ENCODE assay signal across 11 mouse cellular contexts in genomic region chr10:90373469-90373868, GRCm38 (mm10).
DNase-seq lines count a peak whose midpoint lies in the region; ATAC-seq and TF ChIP-seq lines count a peak whose summit lies in the region.
"Had no signal": no experiment of that assay in that cellular context is flagged by ENCODE, and none has a peak within 500 bp of the region (broad histone marks: within the 10 kb centered on the region; RNA-seq: fewer than 3 reads in every experiment).

No protein-coding gene starts in this region.

- H3K4me1 ChIP-seq in hindbrain, embryonic 11.5 days (replicated peaks; ENCODE audit: control insufficient read depth, insufficient read depth, low read length) = no peaks in the 10 kb centered on the region
- no peaks in the 10 kb centered on the region for H3K4me1 ChIP-seq in hindbrain, embryonic 14.5 days (replicated peaks; ENCODE audit: control insufficient read depth, insufficient read depth, low read length)
- H3K4me1 ChIP-seq in small intestine, adult 2 months (ENCODE audit: control insufficient read depth, insufficient read depth, insufficient read length, low read length) = no peaks in the 10 kb centered on the region
- no peaks in the 10 kb centered on the region for H3K4me1 ChIP-seq in forebrain, embryonic 13.5 days
- H3K4me1 ChIP-seq: embryonic facial prominence, embryonic 15.5 days; liver, embryonic 13.5 days; stomach, embryonic 15.5 days had no signal

- TF ChIP-seq CTCF in C2C12 (IDR thresholded peaks at IDR 0.05; ENCODE audit: control insufficient read depth, insufficient read depth, insufficient read length) = no peak
- peak; percentile 41; the same call in 1 of the 2 replicates for TF ChIP-seq CTCF in small intestine, adult 2 months (IDR thresholded peaks at IDR 0.05; ENCODE audit: extremely low read depth, insufficient read length, insufficient replicate concordance, low read depth, low read length)

- peak; percentile 40 for DNase-seq in hindbrain, embryonic 11.5 days (ENCODE audit: low spot score)
- DNase-seq in hindbrain, embryonic 14.5 days (ENCODE audit: low spot score) = no peak
- peak; percentile 10 for DNase-seq in adrenal gland, adult 8-10 months
- peak; percentile 60 for DNase-seq in embryo, embryonic 10 days (ENCODE audit: low spot score)
- DNase-seq in layer of hippocampus, postnatal 14 days (ENCODE audit: low spot score in 2 of 2) = peak; percentile 14 to 27
- DNase-seq: liver, embryonic 13.5 days had no signal

- no peak overlapping the region for H3ac ChIP-seq in C2C12 (ENCODE audit: control insufficient read depth, insufficient read length, low read depth)

- ATAC-seq in hindbrain, embryonic 11.5 days (ENCODE audit: low FRiP score) = peak; percentile 7; the same call in 1 of the 2 replicates
- ATAC-seq in hindbrain, embryonic 14.5 days (ENCODE audit: low FRiP score) = no peak
- ATAC-seq in forebrain, embryonic 13.5 days = no peak

- 34% methylated on average over 4 of the region's 4 CpGs for WGBS in hindbrain, embryonic 11.5 days
- WGBS in hindbrain, embryonic 14.5 days = 32% methylated on average over 4 of the region's 4 CpGs
- 17% methylated on average over 4 of the region's 4 CpGs for WGBS in small intestine, adult 2 months
- WGBS in forebrain, embryonic 13.5 days = 34% methylated on average over 4 of the region's 4 CpGs

- H3K9me3 ChIP-seq in hindbrain, embryonic 11.5 days (ENCODE audit: control insufficient read depth, low read length) = no peaks in the 10 kb centered on the region
- no peaks in the 10 kb centered on the region for H3K9me3 ChIP-seq in hindbrain, embryonic 14.5 days (ENCODE audit: control insufficient read depth, low read length)
- H3K9me3 ChIP-seq in forebrain, embryonic 13.5 days (replicated peaks) = no peaks in the 10 kb centered on the region
- H3K9me3 ChIP-seq: embryonic facial prominence, embryonic 15.5 days; stomach, embryonic 15.5 days had no signal

- H3K79me2 ChIP-seq in C2C12 (ENCODE audit: control insufficient read depth, insufficient read depth) = no peaks in the 10 kb centered on the region

- no peaks in the 10 kb centered on the region for H3K36me3 ChIP-seq in hindbrain, embryonic 11.5 days (ENCODE audit: control insufficient read depth, insufficient read depth, low read length)
- no peaks in the 10 kb centered on the region for H3K36me3 ChIP-seq in hindbrain, embryonic 14.5 days (replicated peaks; ENCODE audit: control insufficient read depth, insufficient read depth)
- H3K36me3 ChIP-seq in C2C12 (ENCODE audit: control insufficient read depth, insufficient read depth) = no peaks in the 10 kb centered on the region
- no peaks in the 10 kb centered on the region for H3K36me3 ChIP-seq in small intestine, adult 2 months (ENCODE audit: control insufficient read depth, insufficient read depth, low read length)
- H3K36me3 ChIP-seq in forebrain, embryonic 13.5 days (ENCODE audit: poor library complexity, severe bottlenecking) = no peaks in the 10 kb centered on the region
- H3K36me3 ChIP-seq: embryonic facial prominence, embryonic 15.5 days; liver, embryonic 13.5 days; stomach, embryonic 15.5 days had no signal

- no peak for TF ChIP-seq POLR2A in small intestine, adult 2 months (IDR thresholded peaks at IDR 0.05; ENCODE audit: low read depth, low read length)

- no peak overlapping the region for H3K27ac ChIP-seq in hindbrain, embryonic 11.5 days (ENCODE audit: low read depth, low read length)
- H3K27ac ChIP-seq in hindbrain, embryonic 14.5 days = no peak overlapping the region
- no peak overlapping the region for H3K27ac ChIP-seq in small intestine, adult 2 months (ENCODE audit: insufficient read depth, low read depth, low read length)
- H3K27ac ChIP-seq in forebrain, embryonic 13.5 days = no peak overlapping the region
- H3K27ac ChIP-seq: embryonic facial prominence, embryonic 15.5 days; liver, embryonic 13.5 days; stomach, embryonic 15.5 days had no signal

- no peak overlapping the region for H3K4me2 ChIP-seq in hindbrain, embryonic 11.5 days (replicated peaks; ENCODE audit: low read depth, low read length)
- no peak overlapping the region for H3K4me2 ChIP-seq in hindbrain, embryonic 14.5 days (replicated peaks)
- H3K4me2 ChIP-seq in forebrain, embryonic 13.5 days = no peak overlapping the region
- H3K4me2 ChIP-seq: embryonic facial prominence, embryonic 15.5 days; liver, embryonic 13.5 days; stomach, embryonic 15.5 days had no signal

- H3K9ac ChIP-seq in hindbrain, embryonic 11.5 days (ENCODE audit: low read depth, low read length) = no peak overlapping the region
- H3K9ac ChIP-seq in hindbrain, embryonic 14.5 days = no peak overlapping the region
- no peak overlapping the region for H3K9ac ChIP-seq in forebrain, embryonic 13.5 days
- H3K9ac ChIP-seq: embryonic facial prominence, embryonic 15.5 days; liver, embryonic 13.5 days; stomach, embryonic 15.5 days had no signal

- H3K79me3 ChIP-seq in C2C12 (ENCODE audit: low read depth) = no peaks in the 10 kb centered on the region

- no peak overlapping the region for H3K4me3 ChIP-seq in hindbrain, embryonic 11.5 days (ENCODE audit: low read depth, low read length)
- H3K4me3 ChIP-seq in hindbrain, embryonic 14.5 days (replicated peaks; ENCODE audit: low read length) = no peak overlapping the region
- H3K4me3 ChIP-seq in C2C12 (ENCODE audit: insufficient read depth, poor library complexity, severe bottlenecking) = no peak overlapping the region
- H3K4me3 ChIP-seq in small intestine, adult 2 months (ENCODE audit: low read depth, low read length) = no peak overlapping the region
- no peak overlapping the region for H3K4me3 ChIP-seq in forebrain, embryonic 13.5 days
- H3K4me3 ChIP-seq: embryonic facial prominence, embryonic 15.5 days; liver, embryonic 13.5 days; stomach, embryonic 15.5 days had no signal

- H3K27me3 ChIP-seq in hindbrain, embryonic 11.5 days (ENCODE audit: control insufficient read depth, insufficient read depth, low read length) = no peaks in the 10 kb centered on the region
- no peaks in the 10 kb centered on the region for H3K27me3 ChIP-seq in hindbrain, embryonic 14.5 days (ENCODE audit: control insufficient read depth, insufficient read depth, low read length)
- no peaks in the 10 kb centered on the region for H3K27me3 ChIP-seq in C2C12 (ENCODE audit: control insufficient read depth, insufficient read depth, insufficient read length)
- no peaks in the 10 kb centered on the region for H3K27me3 ChIP-seq in small intestine, adult 2 months (ENCODE audit: control insufficient read depth, insufficient read depth, low read length)
- H3K27me3 ChIP-seq in forebrain, embryonic 13.5 days = no peaks in the 10 kb centered on the region
- H3K27me3 ChIP-seq: embryonic facial prominence, embryonic 15.5 days; liver, embryonic 13.5 days; stomach, embryonic 15.5 days had no signal

TF ChIP-seq in C2C12, 6 proteins besides CTCF, POLR2A, EP300 and RAD21:
- TF ChIP-seq USF1 (IDR thresholded peaks at IDR 0.05; ENCODE audit: low read depth) (peak; percentile 57), CEBPB (IDR thresholded peaks at IDR 0.05; ENCODE audit: low read depth) (no peak), MAX (IDR thresholded peaks at IDR 0.05) (no peak)
